Mouse (Mus musculus): Measurements from ENCODE around the gene Gm5617. TPM values are rescaled to one million over a fixed set of nuclear protein-coding genes. Genes with fewer than 3 reads are reported as not detected.
A peak's percentile ranks its signal among the peaks of the same experiment; 100 is the strongest.
"Not testable (repeated sequence)": the region's sequence is repeated elsewhere in the genome, so short reads cannot be mapped to it uniquely, and the experiment has no call there.

Gene Gm5617
- polyA plus RNA-seq, 1 experiment from 2014 or later, result 20.7 TPM

GRCm38 (mm10) chr9:48537616-48538015 is 42.4 kb downstream of the Gm5617 start:
- not testable (repeated sequence) for H3K27me3 ChIP-seq (replicated peaks); H3K27ac ChIP-seq (replicated peaks); H3K9me3 ChIP-seq (replicated peaks); H3K36me3 ChIP-seq; ATAC-seq (ENCODE audit: low FRiP score); H3K9ac ChIP-seq (replicated peaks); H3K4me3 ChIP-seq (replicated peaks)
- Histone ChIP-seq H3K4me2 (peak overlapping the region; percentile 54; the same call in 1 of the 2 replicates), H3K4me1 (peaks cover 12% of the 10 kb centered on the region)
- 17% methylated on average over 1 of the region's 1 CpGs for WGBS

GRCm38 (mm10) chr9:48538044-48538645 is 42.9 kb downstream of the Gm5617 start:
- no peaks in the 10 kb centered on the region for H3K27me3 ChIP-seq (replicated peaks)
- peak overlapping the region; percentile 26; the same call in 1 of the 2 replicates for H3K9ac ChIP-seq (replicated peaks)
- no peaks in the 10 kb centered on the region for H3K36me3 ChIP-seq
- no peaks in the 10 kb centered on the region for H3K9me3 ChIP-seq (replicated peaks)
- ATAC-seq (ENCODE audit: low FRiP score), result peak; percentile 50
- H3K4me3 ChIP-seq (replicated peaks), result peak overlapping the region; percentile 25
- H3K4me1 ChIP-seq, result peaks cover 12% of the 10 kb centered on the region
- WGBS, result 1% methylated on average over 17 of the region's 17 CpGs
- H3K27ac ChIP-seq (replicated peaks), result peak overlapping the region; percentile 73
- H3K4me2 ChIP-seq, result peak overlapping the region; percentile 54

- Histone ChIP-seq H3K27ac (replicated peaks) (peak overlapping the region; percentile 73; the same call in 1 of the 2 replicates), H3K36me3 (no peaks in the 10 kb centered on the region), H3K9me3 (replicated peaks) (no peaks in the 10 kb centered on the region), H3K4me3 (replicated peaks) (peak overlapping the region; percentile 25), H3K4me2 (peak overlapping the region; percentile 54), H3K4me1 (peaks cover 12% of the 10 kb centered on the region), H3K27me3 (replicated peaks) (no peaks in the 10 kb centered on the region), H3K9ac (replicated peaks) (no peak overlapping the region)
- WGBS, result 9% methylated on average over 12 of the region's 12 CpGs
- ATAC-seq (ENCODE audit: low FRiP score), result peak; percentile 73
Measured at GRCm38 (mm10) chr9:48538688-48539087, 43.4 kb downstream of the Gm5617 start.

Small RNA genes lying within 50 kb of the gene (microRNA-seq; reads per million reads assigned to microRNA genes)
- not detected for gene Gm23653

Other genes starting within 250 kb of the Gm5617 start
- gene Nxpe2, start 142.0 kb upstream of the Gm5617 start, polyA plus RNA-seq (2015; fragmentation: Nextera tagmentation; extraction: Ambion mirVana), result 0.28 and 0.60 TPM in 2 replicates
- 133 and 135 TPM in 2 replicates for gene Rexo2, start 14.8 kb upstream of the Gm5617 start, polyA plus RNA-seq (2015; fragmentation: Nextera tagmentation; extraction: Ambion mirVana)
- 78.0 and 93.7 TPM in 2 replicates for gene Rbm7, start 143 bp upstream of the Gm5617 start, polyA plus RNA-seq (2015; fragmentation: Nextera tagmentation; extraction: Ambion mirVana)
- gene Nnmt, start 109.7 kb downstream of the Gm5617 start, polyA plus RNA-seq (2015; fragmentation: Nextera tagmentation; extraction: Ambion mirVana), result 0.70 and 0.92 TPM in 2 replicates